Mouse (Mus musculus) cortical plate, adult 2 months (tissue): ENCODE data around the gene Cdc40. TPM values are rescaled to one million over a fixed set of nuclear protein-coding genes. Genes with fewer than 3 reads are reported as not detected.

Source experiments
- H3K27ac ChIP-seq: fragments of 200-500 bp; 2 replicates; pipeline ENCODE4 v1.5.1; 2012; ENCODE audit warnings: low read length, control low read depth, inconsistent platforms; ENCODE audit not compliant: insufficient read depth
- H3K4me1 ChIP-seq: fragments of 200-500 bp; 2 replicates; pipeline ENCODE4 v1.6.1; 2011; ENCODE audit warnings: low read length; ENCODE audit not compliant: control insufficient read depth, insufficient read depth
- H3K4me3 ChIP-seq: fragments of 200-500 bp; 2 replicates; pipeline ENCODE4 v1.5.1; 2011; ENCODE audit warnings: mild to moderate bottlenecking, low read length, control low read depth; ENCODE audit not compliant: insufficient read depth
- CTCF ChIP-seq: fragments of 200-500 bp; IDR thresholded peaks from 2 replicates; pipeline ENCODE4 v1.5.1; 2011; ENCODE audit warnings: mild to moderate bottlenecking, control low read depth, low read length; ENCODE audit not compliant: insufficient read depth; ENCODE audit errors: extremely low read depth
- POLR2A ChIP-seq: fragments of 200-500 bp; IDR thresholded peaks from 2 replicates; pipeline ENCODE4 v1.6.1; 2011; ENCODE audit warnings: mild to moderate bottlenecking, low read length, control low read depth; ENCODE audit not compliant: insufficient read depth; ENCODE audit errors: extremely low read depth
- polyA plus RNA-seq: library from polyadenylated mRNA; depleted of rRNA; stranded (reverse); fragments of >200 nt; gene quantifications from 2 replicates; pipeline ENCODE4 v1.2.3, GENCODE M21; 2012; rRNA removed

The Cdc40 gene
- 30.0 and 33.5 TPM in 2 replicates for polyA plus RNA-seq

- TF ChIP-seq CTCF = no peak
- TF ChIP-seq POLR2A = peak; percentile 88
- H3K4me1 ChIP-seq = peaks cover 3% of the 10 kb centered on the region
- peak within 1 kb of the TSS; percentile 77 for H3K4me3 ChIP-seq
- peak within 1 kb of the TSS; percentile 99 for H3K27ac ChIP-seq
Measured at GRCm38 (mm10) chr10:40882831-40883643, at the start of gene Cdc40, which contains the start of gene Wasf1. Gene Cdc40 (minus strand): TSS chr10:40883311. Gene Wasf1 (plus strand): TSS chr10:40883475.

- no peak overlapping the region for H3K4me3 ChIP-seq
- peaks cover 4% of the 10 kb centered on the region for H3K4me1 ChIP-seq
- H3K27ac ChIP-seq = no peak overlapping the region
- TF ChIP-seq CTCF (no peak), POLR2A (no peak)
Measured at GRCm38 (mm10) chr10:40919464-40919863, 36.4 kb upstream of the Cdc40 start.

GRCm38 (mm10) chr10:40918669-40919440 is 35.7 kb upstream of the Cdc40 start:
- no peak for TF ChIP-seq POLR2A
- TF ChIP-seq CTCF = no peak
- H3K4me3 ChIP-seq = no peak overlapping the region
- no peak overlapping the region for H3K27ac ChIP-seq
- peaks cover 4% of the 10 kb centered on the region for H3K4me1 ChIP-seq

- Histone ChIP-seq H3K4me3 (no peak overlapping the region), H3K27ac (no peak overlapping the region), H3K4me1 (peaks cover 7% of the 10 kb centered on the region)
- TF ChIP-seq CTCF (no peak), POLR2A (no peak)
Measured at GRCm38 (mm10) chr10:40915240-40915639, 32.1 kb upstream of the Cdc40 start.

GRCm38 (mm10) chr10:40910811-40911210 is 27.7 kb upstream of the Cdc40 start:
- Histone ChIP-seq H3K4me3 (no peak overlapping the region), H3K27ac (no peak overlapping the region), H3K4me1 (peaks cover 7% of the 10 kb centered on the region)
- no peak for TF ChIP-seq CTCF
- TF ChIP-seq POLR2A = no peak

- Histone ChIP-seq H3K4me1 (peaks cover 7% of the 10 kb centered on the region), H3K27ac (no peak overlapping the region), H3K4me3 (no peak overlapping the region)
- no peak for TF ChIP-seq POLR2A
- TF ChIP-seq CTCF = no peak
Measured at GRCm38 (mm10) chr10:40908580-40908979, 25.5 kb upstream of the Cdc40 start.

GRCm38 (mm10) chr10:40906802-40907201 is 23.7 kb upstream of the Cdc40 start:
- Histone ChIP-seq H3K27ac (no peak overlapping the region), H3K4me1 (peaks cover 9% of the 10 kb centered on the region), H3K4me3 (no peak overlapping the region)
- TF ChIP-seq POLR2A (no peak), CTCF (no peak)

- TF ChIP-seq CTCF (no peak), POLR2A (no peak)
- Histone ChIP-seq H3K4me1 (peaks cover 11% of the 10 kb centered on the region; the same call in 1 of the 2 replicates), H3K4me3 (no peak overlapping the region), H3K27ac (no peak overlapping the region)
Measured at GRCm38 (mm10) chr10:40906131-40906530, 23.0 kb upstream of the Cdc40 start.

- Histone ChIP-seq H3K4me3 (no peak overlapping the region), H3K27ac (no peak overlapping the region), H3K4me1 (peaks cover 12% of the 10 kb centered on the region; the same call in 1 of the 2 replicates)
- TF ChIP-seq POLR2A (no peak), CTCF (no peak)
Measured at GRCm38 (mm10) chr10:40901786-40902185, 18.7 kb upstream of the Cdc40 start.
